Mouse (Mus musculus): Measurements from ENCODE around the gene Abhd12b. TPM values are rescaled to one million over a fixed set of nuclear protein-coding genes. Genes with fewer than 3 reads are reported as not detected.

Abhd12b gene
- polyA plus RNA-seq (2014; fragmentation: Nextera tagmentation; extraction: Ambion mirVana): 0.12 and 0.24 TPM in 2 replicates

DNA sequence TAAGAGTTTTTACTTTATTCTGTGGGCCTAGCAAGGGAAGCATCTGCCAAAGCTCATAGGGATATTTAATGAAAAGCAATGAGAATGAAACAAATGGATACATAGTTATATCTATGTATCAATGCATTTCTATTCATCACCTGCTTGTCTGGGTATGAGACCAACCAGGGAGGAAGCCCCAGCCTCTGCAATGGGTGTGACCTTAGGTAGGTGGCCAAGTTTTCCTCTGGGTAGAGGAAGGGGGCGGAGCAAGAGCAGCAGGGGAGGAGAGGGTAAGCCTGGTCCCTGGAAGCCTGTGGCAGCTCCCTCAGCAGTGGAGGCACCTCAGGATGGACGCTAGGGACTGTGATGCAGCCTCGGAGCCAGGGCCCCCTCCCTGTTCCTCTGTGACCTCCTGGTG is at the start of gene Abhd12b:
Abhd12b (plus strand) TSS at position 301 of the 400 bp plus-strand sequence.
- WGBS: 55% methylated on average over 3 of the region's 3 CpGs
- Histone ChIP-seq H3K4me1 (ENCODE audit: insufficient read depth) (0 out of 2 replicates have a peak, but pooled peaks cover 1% of the 10 kb centered on the region), H3K27me3 (ENCODE audit: insufficient read depth, low read length) (no peaks in the 10 kb centered on the region), H3K36me3 (ENCODE audit: insufficient read depth) (no peaks in the 10 kb centered on the region), H3K27ac (ENCODE audit: low read depth) (no peak within 1 kb of the TSS), H3K4me3 (ENCODE audit: low read depth, low read length) (no peak within 1 kb of the TSS), H3K4me2 (no peak within 1 kb of the TSS), H3K9ac (no peak within 1 kb of the TSS), H3K9me3 (ENCODE audit: low read depth, low read length) (no peaks in the 10 kb centered on the region)
- no peak for ATAC-seq (ENCODE audit: insufficient read depth)
- DNase-seq: no peak
- TF ChIP-seq CTCF (IDR thresholded peaks at IDR 0.05; ENCODE audit: low read depth): no peak

DNA sequence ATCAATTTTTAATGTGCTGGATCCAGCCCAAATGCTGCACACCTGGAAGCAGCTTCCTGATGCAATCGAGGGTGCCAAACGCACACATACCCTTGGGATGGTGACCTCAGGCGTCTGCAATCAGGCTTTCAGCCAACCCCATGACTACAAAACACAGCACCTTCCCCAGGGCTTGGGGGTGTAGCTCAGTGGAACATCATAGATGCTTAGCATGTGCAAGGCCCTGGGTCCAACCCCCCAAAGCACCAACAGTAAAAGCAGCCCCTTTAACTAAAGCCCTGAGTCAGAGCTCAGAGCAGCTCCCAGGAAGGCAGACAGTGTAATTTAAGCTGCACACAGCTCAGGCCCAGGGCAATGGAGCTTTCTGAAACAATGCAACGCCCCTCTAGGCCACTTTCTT is 49.7 kb upstream of the Abhd12b start:
- no peaks in the 10 kb centered on the region for H3K27me3 ChIP-seq (ENCODE audit: insufficient read depth, low read length)
- TF ChIP-seq CTCF (IDR thresholded peaks at IDR 0.05; ENCODE audit: low read depth): no peak
- DNase-seq (no peak), ATAC-seq (ENCODE audit: insufficient read depth) (no peak)
- no peak overlapping the region for H3K27ac ChIP-seq (ENCODE audit: low read depth)
- no peak overlapping the region for H3K9ac ChIP-seq
- H3K4me1 ChIP-seq (ENCODE audit: insufficient read depth): 0 out of 2 replicates have a peak, but pooled peaks cover 3% of the 10 kb centered on the region
- no peak overlapping the region for H3K4me3 ChIP-seq (ENCODE audit: low read depth, low read length)
- no peaks in the 10 kb centered on the region for H3K9me3 ChIP-seq (ENCODE audit: low read depth, low read length)
- WGBS: 62% methylated on average over 4 of the region's 4 CpGs
- H3K4me2 ChIP-seq: no peak overlapping the region
- peaks cover 9% of the 10 kb centered on the region; the same call in 1 of the 2 replicates for H3K36me3 ChIP-seq (ENCODE audit: insufficient read depth)

DNA sequence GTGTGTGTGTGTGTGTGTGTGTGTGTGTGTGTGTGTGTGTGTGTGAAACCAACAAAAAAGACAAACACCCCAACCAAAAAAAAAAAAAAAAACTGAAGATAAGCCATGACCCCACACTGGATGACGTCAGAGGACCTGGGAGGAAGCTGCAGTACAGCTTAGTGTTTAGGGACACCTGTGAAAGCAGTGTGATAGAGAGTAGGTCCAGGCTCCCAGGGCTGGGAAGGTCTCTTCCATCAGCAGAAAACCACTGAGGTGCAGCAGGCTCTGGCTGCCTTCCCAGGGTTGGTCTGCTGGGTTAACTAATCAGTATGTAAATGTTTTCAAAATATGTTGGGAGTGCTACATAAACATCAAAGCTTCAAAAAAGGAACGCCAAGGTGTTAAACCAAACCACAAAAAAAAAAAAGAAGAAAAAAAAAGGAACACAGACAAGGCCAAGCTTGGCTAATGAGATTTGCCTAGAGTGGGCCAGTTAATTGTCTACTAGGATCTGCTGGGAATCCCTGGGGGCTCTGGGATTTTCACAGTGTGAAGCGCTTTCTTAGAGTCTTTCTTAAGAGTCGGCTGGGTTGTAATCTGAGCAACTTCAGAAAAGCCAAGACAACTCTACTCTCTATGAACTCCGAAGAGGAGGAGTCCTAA is 49.0 kb upstream of the Abhd12b start:
- H3K27ac ChIP-seq (ENCODE audit: low read depth): no peak overlapping the region
- DNase-seq (no peak), ATAC-seq (ENCODE audit: insufficient read depth) (no peak)

DNA sequence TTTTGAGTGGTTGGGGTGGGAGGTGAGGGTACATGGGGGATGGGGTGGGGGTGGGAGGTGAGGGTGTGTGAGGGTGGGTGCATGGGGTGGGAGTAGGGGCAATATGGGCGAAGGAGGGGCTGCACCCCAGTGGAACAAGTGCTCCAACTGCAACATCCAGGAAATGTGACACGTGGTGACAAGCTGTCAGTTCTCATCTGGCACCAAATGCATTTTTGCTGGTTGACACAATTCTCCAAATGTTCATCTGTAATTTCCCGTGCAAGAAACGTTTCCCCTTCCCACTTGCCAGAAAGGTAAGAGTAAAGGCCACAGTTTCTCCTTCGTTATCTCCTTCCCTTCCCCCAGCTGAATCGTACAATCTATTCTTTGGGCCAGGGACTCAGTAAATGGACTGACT is 48.1 kb upstream of the Abhd12b start:
- WGBS: 48% methylated on average over 6 of the region's 6 CpGs
- Histone ChIP-seq H3K27ac (ENCODE audit: low read depth) (no peak overlapping the region), H3K27me3 (ENCODE audit: insufficient read depth, low read length) (no peaks in the 10 kb centered on the region), H3K4me2 (no peak overlapping the region), H3K36me3 (ENCODE audit: insufficient read depth) (peaks cover 7% of the 10 kb centered on the region; the same call in 1 of the 2 replicates), H3K4me1 (ENCODE audit: insufficient read depth) (peaks cover 5% of the 10 kb centered on the region; the same call in 1 of the 2 replicates), H3K9ac (no peak overlapping the region), H3K9me3 (ENCODE audit: low read depth, low read length) (no peaks in the 10 kb centered on the region), H3K4me3 (ENCODE audit: low read depth, low read length) (no peak overlapping the region)
- ATAC-seq (ENCODE audit: insufficient read depth) (no peak), DNase-seq (no peak)
- TF ChIP-seq CTCF (IDR thresholded peaks at IDR 0.05; ENCODE audit: low read depth): no peak

More for the DNA sequence above, 49.0 kb upstream of the Abhd12b start:
- H3K4me3 ChIP-seq (ENCODE audit: low read depth, low read length): no peak overlapping the region
- no peaks in the 10 kb centered on the region for H3K27me3 ChIP-seq (ENCODE audit: insufficient read depth, low read length)
- TF ChIP-seq CTCF (IDR thresholded peaks at IDR 0.05; ENCODE audit: low read depth): no peak
- H3K36me3 ChIP-seq (ENCODE audit: insufficient read depth): peaks cover 9% of the 10 kb centered on the region; the same call in 1 of the 2 replicates
- no peaks in the 10 kb centered on the region for H3K9me3 ChIP-seq (ENCODE audit: low read depth, low read length)
- H3K9ac ChIP-seq: no peak overlapping the region
- 0 out of 2 replicates have a peak, but pooled peaks cover 3% of the 10 kb centered on the region for H3K4me1 ChIP-seq (ENCODE audit: insufficient read depth)
- 38% methylated on average over 5 of the region's 5 CpGs for WGBS
- H3K4me2 ChIP-seq: no peak overlapping the region

DNA sequence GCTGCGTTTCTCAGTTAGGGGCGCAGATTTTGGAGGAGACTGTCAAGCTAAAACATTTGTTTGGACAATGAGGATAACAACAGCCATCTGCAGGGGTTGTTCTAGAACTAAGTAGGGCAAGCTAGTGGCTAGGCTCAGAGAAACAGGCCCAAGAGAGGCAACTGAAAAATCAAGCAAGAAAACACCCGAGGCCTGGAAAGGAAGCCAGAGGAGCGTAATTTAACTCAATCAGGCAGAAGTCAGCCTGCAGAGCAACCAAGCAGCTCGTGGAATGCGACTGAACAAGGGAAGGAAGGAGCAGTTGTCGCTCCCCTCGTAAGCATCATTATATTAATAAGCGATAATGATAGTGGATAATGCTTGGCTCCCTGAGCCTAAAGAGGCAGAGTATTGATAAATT is 47.4 kb upstream of the Abhd12b start:
- H3K4me2 ChIP-seq: no peak overlapping the region

DNA sequence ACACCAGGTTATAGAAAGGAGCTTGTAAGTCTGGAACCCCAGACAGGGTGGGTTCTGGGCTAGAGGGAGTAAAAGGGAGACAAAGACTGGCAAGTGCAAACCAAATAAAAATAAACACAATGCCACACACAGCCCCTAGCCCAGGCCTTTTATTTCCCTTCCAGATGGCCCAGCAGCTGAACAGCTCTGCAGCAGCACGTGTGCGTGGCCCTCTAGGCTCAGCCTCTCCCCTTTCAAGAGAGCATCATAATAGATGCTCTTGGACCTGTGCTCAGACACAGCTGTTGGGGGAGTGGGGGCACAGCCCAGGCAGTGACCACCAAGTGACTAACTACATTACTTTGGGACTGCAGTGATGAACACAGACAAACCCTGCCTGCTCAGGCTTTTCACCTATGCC is 45.8 kb upstream of the Abhd12b start:
- DNase-seq: no peak
- ATAC-seq (ENCODE audit: insufficient read depth): no peak
- Histone ChIP-seq H3K27ac (ENCODE audit: low read depth) (no peak overlapping the region), H3K9me3 (ENCODE audit: low read depth, low read length) (no peaks in the 10 kb centered on the region), H3K36me3 (ENCODE audit: insufficient read depth) (no peaks in the 10 kb centered on the region), H3K9ac (no peak overlapping the region), H3K4me1 (ENCODE audit: insufficient read depth) (peaks cover 5% of the 10 kb centered on the region; the same call in 1 of the 2 replicates), H3K4me2 (no peak overlapping the region), H3K27me3 (ENCODE audit: insufficient read depth, low read length) (no peaks in the 10 kb centered on the region), H3K4me3 (ENCODE audit: low read depth, low read length) (no peak overlapping the region)
- no peak for TF ChIP-seq CTCF (IDR thresholded peaks at IDR 0.05; ENCODE audit: low read depth)
- 55% methylated on average over 2 of the region's 2 CpGs for WGBS

More for the DNA sequence above, 47.4 kb upstream of the Abhd12b start:
- 54% methylated on average over 9 of the region's 9 CpGs for WGBS
- H3K27me3 ChIP-seq (ENCODE audit: insufficient read depth, low read length): no peaks in the 10 kb centered on the region
- TF ChIP-seq CTCF (IDR thresholded peaks at IDR 0.05; ENCODE audit: low read depth): no peak
- DNase-seq: peak; percentile 13
- no peak overlapping the region for H3K9ac ChIP-seq
- H3K9me3 ChIP-seq (ENCODE audit: low read depth, low read length): no peaks in the 10 kb centered on the region
- no peak overlapping the region for H3K27ac ChIP-seq (ENCODE audit: low read depth)
- no peak overlapping the region for H3K4me3 ChIP-seq (ENCODE audit: low read depth, low read length)
- no peak for ATAC-seq (ENCODE audit: insufficient read depth)
- H3K36me3 ChIP-seq (ENCODE audit: insufficient read depth): peaks cover 5% of the 10 kb centered on the region; the same call in 1 of the 2 replicates
- H3K4me1 ChIP-seq (ENCODE audit: insufficient read depth): peaks cover 5% of the 10 kb centered on the region; the same call in 1 of the 2 replicates

DNA sequence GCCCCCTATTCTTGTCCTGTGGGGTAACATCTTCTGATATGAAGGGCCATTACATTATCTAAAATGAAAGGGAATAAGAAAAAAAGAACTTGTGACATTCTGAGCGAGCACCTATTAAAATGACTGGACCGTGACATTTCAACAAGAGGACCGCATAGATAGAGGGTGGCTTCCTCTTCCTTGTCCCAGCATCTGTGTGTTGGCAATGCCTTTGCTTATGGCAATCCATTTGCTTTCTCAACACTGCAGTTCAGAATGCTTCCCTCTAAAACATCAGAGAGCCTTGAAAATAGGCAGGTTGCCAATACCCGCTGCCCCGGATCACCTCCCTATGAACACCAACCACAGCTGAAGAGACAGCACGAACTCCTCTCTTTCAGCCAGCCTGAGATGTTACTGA is 44.0 kb upstream of the Abhd12b start:
- Histone ChIP-seq H3K4me3 (ENCODE audit: low read depth, low read length) (peak overlapping the region; percentile 85), H3K9me3 (ENCODE audit: low read depth, low read length) (no peaks in the 10 kb centered on the region), H3K27ac (ENCODE audit: low read depth) (no peak overlapping the region), H3K4me1 (ENCODE audit: insufficient read depth) (peaks cover 5% of the 10 kb centered on the region; the same call in 1 of the 2 replicates), H3K27me3 (ENCODE audit: insufficient read depth, low read length) (no peaks in the 10 kb centered on the region), H3K36me3 (ENCODE audit: insufficient read depth) (no peaks in the 10 kb centered on the region), H3K9ac (no peak overlapping the region; the same call in 1 of the 2 replicates), H3K4me2 (peak overlapping the region; percentile 90)
- no peak for ATAC-seq (ENCODE audit: insufficient read depth)
- TF ChIP-seq CTCF (IDR thresholded peaks at IDR 0.05; ENCODE audit: low read depth): no peak
- WGBS: 44% methylated on average over 6 of the region's 6 CpGs
- DNase-seq: peak; percentile 57
